Comparison of ENCODE assay signal across 9 mouse cellular contexts in the genomic region with DNA sequence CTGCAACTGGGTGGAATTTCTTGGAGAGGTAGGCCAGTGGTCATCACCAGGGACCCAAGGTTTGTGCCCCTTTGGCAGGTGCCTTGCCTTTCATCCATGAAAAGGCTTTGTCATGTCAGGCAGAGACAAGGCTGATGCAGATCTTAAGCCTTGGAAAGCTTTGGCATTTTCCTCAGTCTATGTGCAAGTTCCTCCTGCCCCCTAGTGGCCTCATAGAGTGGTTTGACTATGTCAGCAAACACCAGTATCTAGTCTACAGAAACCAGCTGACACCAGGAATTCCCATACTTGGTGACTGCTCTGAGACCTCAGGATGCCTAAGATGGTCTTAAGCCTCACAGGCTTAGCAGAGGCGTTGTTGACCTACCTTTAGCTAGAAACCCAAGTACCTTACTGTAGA. TPM values are rescaled to one million over a fixed set of nuclear protein-coding genes. Genes with fewer than 3 reads are reported as not detected.
A peak's percentile ranks its signal among the peaks of the same experiment; 100 is the strongest.
DNase-seq lines count a peak whose midpoint lies in the region; ATAC-seq and TF ChIP-seq lines count a peak whose summit lies in the region.
"Had no signal": no experiment of that assay in that cellular context is flagged by ENCODE, and none has a peak within 500 bp of the region (broad histone marks: within the 10 kb centered on the region; RNA-seq: fewer than 3 reads in every experiment).

No protein-coding gene starts in this region.

- peak in 1 of 3 experiments; percentile 22; a peak in 2 of 6 replicates for TF ChIP-seq CTCF in MEL (IDR thresholded peaks at IDR 0.05 in 2 of 3, conservative IDR thresholded peaks at IDR 0.05 in 1 of 3; ENCODE audit: control insufficient read depth in 1 of 3, insufficient read depth in 1 of 3, low read depth in 2 of 3, low read length in 3 of 3, poor library complexity in 1 of 3, severe bottlenecking in 1 of 3)

- no peak overlapping the region for H3K9ac ChIP-seq in MEL (ENCODE audit: control insufficient read depth, low read depth, low read length, poor library complexity, severe bottlenecking)
- no peak overlapping the region for H3K9ac ChIP-seq in hindbrain, embryonic 14.5 days

- no peak for TF ChIP-seq EP300 in MEL (IDR thresholded peaks at IDR 0.05; ENCODE audit: low read depth in 1 of 2, low read length in 2 of 2)

- H3K27me3 ChIP-seq in MEL (ENCODE audit: control insufficient read depth in 1 of 2, insufficient read depth in 2 of 2, low read length in 2 of 2): no peaks in the 10 kb centered on the region
- no peaks in the 10 kb centered on the region for H3K27me3 ChIP-seq in hindbrain, embryonic 14.5 days (ENCODE audit: control insufficient read depth, insufficient read depth, low read length)

- peak; percentile 4 for DNase-seq in 3134 (ENCODE audit: extremely low read depth, insufficient read length, low spot score)
- peak; percentile 4 for DNase-seq in MEL (ENCODE audit: low read depth, low spot score)
- peak; percentile 38 for DNase-seq in embryo, embryonic 11.5 days (ENCODE audit: low read depth, low spot score)
- DNase-seq in hindbrain, embryonic 14.5 days (ENCODE audit: low spot score): peak; percentile 67
- peak; percentile 11 for DNase-seq in layer of hippocampus, adult 9-11 months
- peak; percentile 23 for DNase-seq in yolk sac, embryonic 10.5 days (ENCODE audit: low spot score)

- H3K79me2 ChIP-seq in MEL (ENCODE audit: control insufficient read depth, insufficient read depth, low read length, poor library complexity): no peaks in the 10 kb centered on the region

- TF ChIP-seq POLR2A in MEL (IDR thresholded peaks at IDR 0.05; ENCODE audit: control insufficient read depth in 1 of 2, insufficient read depth in 1 of 2, low read depth in 1 of 2, low read length in 2 of 2, poor library complexity in 1 of 2): no peak

- no peaks in the 10 kb centered on the region for H3K4me1 ChIP-seq in MEL (ENCODE audit: control insufficient read depth in 1 of 2, insufficient read depth in 2 of 2, low read length in 2 of 2)
- no peaks in the 10 kb centered on the region for H3K4me1 ChIP-seq in hindbrain, embryonic 14.5 days (replicated peaks; ENCODE audit: control insufficient read depth, insufficient read depth, low read length)

- WGBS in hindbrain, embryonic 14.5 days: 18% methylated on average over 1 of the region's 1 CpGs

- no peaks in the 10 kb centered on the region for H3K36me3 ChIP-seq in MEL (ENCODE audit: control insufficient read depth in 1 of 2, insufficient read depth in 2 of 2, low read length in 2 of 2)
- H3K36me3 ChIP-seq in hindbrain, embryonic 14.5 days (replicated peaks; ENCODE audit: control insufficient read depth, insufficient read depth): no peaks in the 10 kb centered on the region

- no peak overlapping the region for H3K4me2 ChIP-seq in hindbrain, embryonic 14.5 days (replicated peaks)

- peak; percentile 13 for TF ChIP-seq RAD21 in MEL (IDR thresholded peaks at IDR 0.05; ENCODE audit: low read depth, low read length)

- H3K4me3 ChIP-seq in MEL (ENCODE audit: control insufficient read depth in 1 of 2, insufficient read depth in 1 of 2, low read depth in 2 of 2, low read length in 2 of 2): no peak overlapping the region
- H3K4me3 ChIP-seq in hindbrain, embryonic 14.5 days (replicated peaks; ENCODE audit: low read length): no peak overlapping the region

- ATAC-seq in hindbrain, embryonic 14.5 days (ENCODE audit: low FRiP score): peak; percentile 76
- ATAC-seq in megakaryocyte progenitor cell, adult 5-6 weeks (replicated peaks; ENCODE audit: poor library complexity): 0 out of 2 replicates have a peak, but pooled peaks have one; percentile 20
- no peak for ATAC-seq in megakaryocyte-erythroid progenitor cell, adult 5-6 weeks (replicated peaks; ENCODE audit: low FRiP score, low TSS enrichment, poor library complexity, severe bottlenecking)

- no peak overlapping the region for H3K27ac ChIP-seq in MEL (ENCODE audit: control insufficient read depth, low read depth, low read length)
- H3K27ac ChIP-seq in hindbrain, embryonic 14.5 days: no peak overlapping the region

- no peaks in the 10 kb centered on the region for H3K9me3 ChIP-seq in MEL (replicated peaks; ENCODE audit: insufficient read depth, low read length)
- no peaks in the 10 kb centered on the region for H3K9me3 ChIP-seq in hindbrain, embryonic 14.5 days (ENCODE audit: control insufficient read depth, low read length)

TF ChIP-seq in MEL, 35 proteins besides CTCF, POLR2A, EP300 and RAD21:
- TF ChIP-seq POLR2AphosphoS2 (IDR thresholded peaks at IDR 0.05; ENCODE audit: low read length) (no peak), SMC3 (IDR thresholded peaks at IDR 0.05; ENCODE audit: low read depth, low read length) (peak; percentile 20), POLR2AphosphoS5 (IDR thresholded peaks at IDR 0.05; ENCODE audit: borderline replicate concordance, low read depth, low read length) (no peak), RCOR1 (IDR thresholded peaks at IDR 0.05; ENCODE audit: low read depth, low read length) (no peak), JUND (IDR thresholded peaks at IDR 0.05; ENCODE audit: low read depth, low read length) (no peak), UBTF (IDR thresholded peaks at IDR 0.05; ENCODE audit: borderline replicate concordance, insufficient read depth, low read depth, low read length) (no peak), SIN3A (IDR thresholded peaks at IDR 0.05; ENCODE audit: low read length) (no peak), ETS1 (IDR thresholded peaks at IDR 0.05; ENCODE audit: low read depth, low read length) (no peak)

RNA-seq across cellular contexts. Expression of a gene that starts 24.2 kb away (rescaled TPM):
- total RNA-seq in MEL (2012; rRNA removed): not detected in 2 replicates
- not detected for polyA plus RNA-seq in MEL (2012; ENCODE audit: insufficient read depth in 1 of 2, insufficient read length in 2 of 2, low read depth in 1 of 2, low replicate concordance in 2 of 2, missing spikeins in 1 of 2)
- polyA plus RNA-seq in hindbrain, embryonic 14.5 days (2014; fragmentation: Nextera tagmentation; extraction: Ambion mirVana): not detected in 2 replicates
- not detected in 2 replicates for total RNA-seq in megakaryocyte progenitor cell, adult 5-6 weeks (2015)
- total RNA-seq in megakaryocyte progenitor cell, adult 5-6 weeks (2017): not detected in 2 replicates
- not detected in 2 replicates for total RNA-seq in megakaryocyte-erythroid progenitor cell, adult 5-6 weeks (2014; fragmentation: Nextera tagmentation)
- not detected in 2 replicates for total RNA-seq in megakaryocyte-erythroid progenitor cell, adult 5-6 weeks (2017)
- total RNA-seq: left cerebral cortex, adult 8-10 months had no signal

RNA-seq across cellular contexts. Expression of a gene that starts 58.2 kb away (rescaled TPM):
- not detected in 2 replicates for total RNA-seq in MEL (2012; rRNA removed)
- not detected for polyA plus RNA-seq in MEL (2012; ENCODE audit: insufficient read depth in 1 of 2, insufficient read length in 2 of 2, low read depth in 1 of 2, low replicate concordance in 2 of 2, missing spikeins in 1 of 2)
- polyA plus RNA-seq in hindbrain, embryonic 14.5 days (2014; fragmentation: Nextera tagmentation; extraction: Ambion mirVana): 4.8 and 7.1 TPM in 2 replicates
- total RNA-seq in megakaryocyte progenitor cell, adult 5-6 weeks (2015): not detected in 2 replicates
- total RNA-seq in megakaryocyte progenitor cell, adult 5-6 weeks (2017): not detected in 2 replicates
- not detected in 2 replicates for total RNA-seq in megakaryocyte-erythroid progenitor cell, adult 5-6 weeks (2014; fragmentation: Nextera tagmentation)
- total RNA-seq in megakaryocyte-erythroid progenitor cell, adult 5-6 weeks (2017): not detected in 2 replicates

Comparison
In these comparisons a context has a peak if more than half of its experiments do, and no peak if none do; other contexts are left out.
1. DNase-seq: peak in every context shown above with its lines; median percentile 67 in hindbrain, embryonic 14.5 days; 38 in embryo, embryonic 11.5 days; 23 in yolk sac, embryonic 10.5 days; 11 in layer of hippocampus, adult 9-11 months; 4 in 3134; 4 in MEL.